Mouse (Mus musculus) kidney, adult 2 months (tissue): ENCODE data around the gene Asb15. TPM values are rescaled to one million over a fixed set of nuclear protein-coding genes. Genes with fewer than 3 reads are reported as not detected.

Experiments
- DNase-seq: peaks from one replicate; pipeline ENCODE4 v3.0.0; 2021
- H3K27ac ChIP-seq: fragments of 200-500 bp; 2 replicates; pipeline ENCODE4 v1.5.1; 2012; ENCODE audit warnings: low read depth, low read length, control low read depth, inconsistent platforms; ENCODE audit not compliant: insufficient read depth
- H3K27me3 ChIP-seq: fragments of 200-500 bp; replicated peaks from 2 replicates; pipeline ENCODE4 v1.6.1; 2012; ENCODE audit warnings: mild to moderate bottlenecking, moderate library complexity, low read length, inconsistent platforms; ENCODE audit not compliant: control insufficient read depth, insufficient read depth
- H3K36me3 ChIP-seq: fragments of 200-500 bp; 2 replicates; pipeline ENCODE4 v1.6.1; 2012; ENCODE audit warnings: mild to moderate bottlenecking, moderate library complexity, low read length, inconsistent platforms; ENCODE audit not compliant: control insufficient read depth, insufficient read depth
- H3K4me1 ChIP-seq: fragments of 200-500 bp; 2 replicates; pipeline ENCODE4 v1.6.1; 2011; ENCODE audit warnings: low read length; ENCODE audit not compliant: control insufficient read depth, insufficient read depth
- H3K4me3 ChIP-seq: fragments of 200-500 bp; 2 replicates; pipeline ENCODE4 v1.5.1; 2011; ENCODE audit warnings: mild to moderate bottlenecking, low read depth, low read length, control low read depth; ENCODE audit not compliant: insufficient read depth
- CTCF ChIP-seq: fragments of 200-500 bp; conservative IDR thresholded peaks from 2 replicates; pipeline ENCODE4 v1.5.1; 2011; ENCODE audit warnings: low read depth, mild to moderate bottlenecking, control low read depth, low read length, moderate library complexity, mixed read lengths; ENCODE audit not compliant: insufficient read depth, insufficient read length
- POLR2A ChIP-seq: fragments of 200-500 bp; IDR thresholded peaks from one replicate; pipeline ENCODE4 v1.6.1; 2011; ENCODE audit warnings: low read depth, low read length, control low read depth
- WGBS: fragments of 180-500 bp; shearing (Covaris S2); methylation state at CpG from one replicate; pipeline ENCODE4 v1.1.7; 2018; 5-methylcytosine and 5-hydroxymethylcytosine counted together
- polyA plus RNA-seq: library from polyadenylated mRNA; depleted of rRNA; stranded (reverse); fragments of >200 nt; gene quantifications from 2 replicates; pipeline ENCODE4 v1.2.3, GENCODE M21; 2012

Gene Asb15
- polyA plus RNA-seq, 1 experiment: 3.8 TPM

- Histone ChIP-seq H3K27me3 (no peaks in the 10 kb centered on the region), H3K4me3 (no peak overlapping the region), H3K36me3 (no peaks in the 10 kb centered on the region), H3K27ac (no peak overlapping the region), H3K4me1 (0 out of 2 replicates have a peak, but pooled peaks cover 2% of the 10 kb centered on the region)
- WGBS: 88% methylated on average over 6 of the region's 6 CpGs
- TF ChIP-seq CTCF: no peak
- no peak for TF ChIP-seq POLR2A
- no peak for DNase-seq
These were observed 72.2 kb downstream of the Asb15 start for GRCm38 (mm10) chr6:24600134-24600533.

DNA sequence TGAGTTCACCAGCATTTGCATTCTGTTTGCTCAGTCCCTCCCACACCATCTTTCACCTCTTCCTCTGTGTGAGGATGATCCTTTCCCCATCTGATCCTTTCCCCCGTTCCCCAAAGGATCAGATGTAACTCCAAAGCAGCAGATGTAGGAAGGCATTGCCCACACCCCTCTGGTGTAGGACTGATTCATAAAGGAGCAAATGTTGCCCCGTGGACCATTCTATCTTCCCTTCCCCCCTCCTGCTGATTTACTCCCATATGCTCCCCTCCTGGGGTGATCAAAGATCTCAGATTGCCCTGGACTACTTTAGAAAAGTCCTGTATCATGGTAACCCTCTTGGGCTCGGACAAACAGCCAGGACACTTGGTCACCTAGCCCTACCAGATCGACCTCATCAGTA, 72.8 kb downstream of the Asb15 start:
- no peak overlapping the region for H3K27ac ChIP-seq
- H3K4me1 ChIP-seq: 0 out of 2 replicates have a peak, but pooled peaks cover 2% of the 10 kb centered on the region
- no peaks in the 10 kb centered on the region for H3K36me3 ChIP-seq
- H3K4me3 ChIP-seq: no peak overlapping the region
- DNase-seq: no peak
- TF ChIP-seq CTCF: no peak
- TF ChIP-seq POLR2A: no peak
- 76% methylated on average over 4 of the region's 4 CpGs for WGBS
- no peaks in the 10 kb centered on the region for H3K27me3 ChIP-seq

DNA sequence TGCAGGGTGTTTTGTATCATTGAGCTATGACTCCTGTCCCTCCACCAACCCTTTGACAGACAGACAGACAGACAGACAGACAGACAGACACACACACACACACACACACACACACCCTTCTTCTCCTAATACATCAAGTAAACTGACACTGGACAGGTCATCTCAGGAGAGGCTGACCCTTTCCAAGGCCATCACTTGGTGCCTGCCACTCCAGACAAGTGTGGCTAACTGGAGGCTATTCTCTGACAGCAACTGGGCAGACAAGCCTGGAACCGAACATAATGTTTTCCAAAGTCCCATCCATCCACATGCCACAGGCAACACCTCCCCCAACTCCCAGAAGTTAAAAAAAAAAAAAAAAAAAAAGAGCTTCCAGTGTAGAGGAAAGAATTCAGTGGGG, 73.7 kb downstream of the Asb15 start:
- WGBS: 23% methylated on average over 1 of the region's 1 CpGs
- Histone ChIP-seq H3K4me1 (0 out of 2 replicates have a peak, but pooled peaks cover 2% of the 10 kb centered on the region), H3K27ac (no peak overlapping the region), H3K36me3 (no peaks in the 10 kb centered on the region), H3K4me3 (no peak overlapping the region), H3K27me3 (no peaks in the 10 kb centered on the region)
- no peak for TF ChIP-seq POLR2A
- TF ChIP-seq CTCF: no peak
- no peak for DNase-seq

DNA sequence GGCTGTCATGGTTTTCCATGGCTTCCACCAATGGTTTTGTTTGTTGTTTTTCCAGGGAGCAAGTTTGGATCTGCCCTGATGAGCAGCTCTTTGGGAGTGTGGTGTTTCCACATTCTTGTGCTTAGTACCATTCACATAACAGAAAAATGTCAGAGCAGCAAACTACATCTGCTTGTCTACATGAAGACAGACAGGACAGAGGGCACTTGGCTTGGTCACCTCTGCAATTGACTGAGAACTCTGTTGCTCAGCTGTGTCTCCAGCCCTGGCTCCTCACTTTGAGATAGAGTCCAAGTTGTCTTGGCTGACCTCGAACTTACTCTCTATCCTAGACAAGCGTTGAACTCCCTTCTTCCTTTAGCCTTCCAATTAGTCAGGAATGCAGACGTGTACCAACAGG, 74.4 kb downstream of the Asb15 start:
- H3K27ac ChIP-seq: no peak overlapping the region
- H3K4me3 ChIP-seq: no peak overlapping the region
- WGBS: 62% methylated on average over 3 of the region's 3 CpGs
- H3K4me1 ChIP-seq: 0 out of 2 replicates have a peak, but pooled peaks cover 2% of the 10 kb centered on the region
- TF ChIP-seq POLR2A (no peak), CTCF (no peak)
- H3K36me3 ChIP-seq: no peaks in the 10 kb centered on the region
- H3K27me3 ChIP-seq: no peaks in the 10 kb centered on the region
- no peak for DNase-seq

DNA sequence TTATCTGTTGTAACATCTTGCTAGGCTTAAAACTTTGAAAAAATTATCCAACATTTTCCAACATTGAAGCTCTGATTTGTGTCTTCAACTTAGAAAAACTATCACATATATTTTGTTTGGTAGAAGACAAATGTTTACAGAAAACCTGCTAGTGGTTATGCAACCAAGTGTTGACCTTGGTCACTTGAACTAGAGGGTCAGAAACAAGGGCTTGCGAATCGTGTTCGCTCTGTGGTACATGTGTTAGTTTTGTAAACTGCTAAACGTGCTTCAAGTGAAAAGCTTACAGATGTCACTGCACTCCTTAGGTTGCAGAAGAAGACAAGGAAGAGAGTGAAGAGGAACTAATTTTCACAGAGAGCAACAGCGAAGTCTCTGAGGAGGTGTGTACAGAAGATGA, 75.0 kb downstream of the Asb15 start:
- Histone ChIP-seq H3K4me1 (0 out of 2 replicates have a peak, but pooled peaks cover 2% of the 10 kb centered on the region), H3K36me3 (no peaks in the 10 kb centered on the region), H3K27me3 (no peaks in the 10 kb centered on the region), H3K27ac (no peak overlapping the region), H3K4me3 (no peak overlapping the region)
- DNase-seq: no peak
- TF ChIP-seq POLR2A (no peak), CTCF (no peak)
- WGBS: 79% methylated on average over 5 of the region's 5 CpGs

DNA sequence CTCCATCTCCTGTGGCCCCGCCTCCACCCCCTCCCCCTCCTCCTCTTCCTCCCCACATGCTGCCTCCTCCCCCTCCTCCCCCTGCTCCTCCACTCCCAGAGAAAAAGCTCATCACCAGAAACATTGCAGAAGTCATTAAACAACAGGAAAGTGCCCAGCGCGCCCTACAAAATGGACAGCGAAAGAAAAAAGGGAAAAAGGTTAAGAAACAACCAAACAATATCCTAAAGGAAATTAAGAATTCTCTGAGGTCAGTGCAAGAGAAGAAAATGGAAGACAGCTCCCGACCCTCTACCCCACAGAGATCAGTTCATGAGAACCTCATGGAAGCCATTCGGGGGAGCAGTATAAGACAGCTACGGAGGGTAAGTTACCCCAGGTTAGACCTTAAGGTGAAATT, 76.3 kb downstream of the Asb15 start:
- Histone ChIP-seq H3K27me3 (no peaks in the 10 kb centered on the region), H3K36me3 (no peaks in the 10 kb centered on the region), H3K27ac (no peak overlapping the region), H3K4me1 (0 out of 2 replicates have a peak, but pooled peaks cover 2% of the 10 kb centered on the region), H3K4me3 (no peak overlapping the region)
- TF ChIP-seq POLR2A: no peak
- TF ChIP-seq CTCF: no peak
- DNase-seq: no peak
- WGBS: 94% methylated on average over 7 of the region's 7 CpGs

GRCm38 (mm10) chr6:24605631-24606030, 77.7 kb downstream of the Asb15 start:
- H3K36me3 ChIP-seq: no peaks in the 10 kb centered on the region
- WGBS: 94% methylated on average over 8 of the region's 8 CpGs
- no peaks in the 10 kb centered on the region for H3K27me3 ChIP-seq
- H3K4me3 ChIP-seq: no peak overlapping the region
- no peak overlapping the region for H3K27ac ChIP-seq
- no peak for DNase-seq
- TF ChIP-seq CTCF (no peak), POLR2A (no peak)
- H3K4me1 ChIP-seq: 0 out of 2 replicates have a peak, but pooled peaks cover 2% of the 10 kb centered on the region
